Mouse (Mus musculus): ENCODE results near the gene Arf1. TPM values are rescaled to one million over a fixed set of nuclear protein-coding genes. Genes with fewer than 3 reads are reported as not detected.
"Not testable (repeated sequence)": the region's sequence is repeated elsewhere in the genome, so short reads cannot be mapped to it uniquely, and the experiment has no call there.

Arf1 gene
- total RNA-seq, 2 experiments from 2014 or later, result 451 to 469 TPM

- no peak for DNase-seq (ENCODE audit: low spot score in 2 of 2)
These were observed 407 bp downstream of the Arf1 start for GRCm38 (mm10) chr11:59227604-59228121.

GRCm38 (mm10) chr11:59226787-59227603 lies 1.1 kb downstream of the Arf1 start:
- DNase-seq (ENCODE audit: low spot score in 2 of 2), result no peak

DNA sequence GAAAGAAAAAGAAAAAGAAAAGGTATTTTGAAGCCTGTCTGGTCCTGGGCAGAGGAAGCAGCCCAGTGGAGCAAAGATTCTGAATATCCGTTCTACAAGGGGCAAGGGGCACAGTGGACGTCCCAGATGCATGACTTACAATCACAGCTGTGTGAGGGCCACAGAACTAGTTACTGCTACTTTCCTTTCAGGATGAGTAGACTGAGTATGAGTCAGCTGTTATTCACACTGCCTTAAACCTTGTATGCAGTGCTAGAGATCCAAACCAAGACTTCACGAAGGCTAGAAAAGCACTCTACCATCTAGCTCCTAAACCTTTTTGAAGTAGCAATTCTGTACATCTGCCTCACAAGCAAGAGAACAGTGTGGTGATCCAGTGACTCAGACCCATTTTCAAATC lies 1.8 kb downstream of the Arf1 start:
- DNase-seq (ENCODE audit: low spot score in 2 of 2), result no peak

DNA sequence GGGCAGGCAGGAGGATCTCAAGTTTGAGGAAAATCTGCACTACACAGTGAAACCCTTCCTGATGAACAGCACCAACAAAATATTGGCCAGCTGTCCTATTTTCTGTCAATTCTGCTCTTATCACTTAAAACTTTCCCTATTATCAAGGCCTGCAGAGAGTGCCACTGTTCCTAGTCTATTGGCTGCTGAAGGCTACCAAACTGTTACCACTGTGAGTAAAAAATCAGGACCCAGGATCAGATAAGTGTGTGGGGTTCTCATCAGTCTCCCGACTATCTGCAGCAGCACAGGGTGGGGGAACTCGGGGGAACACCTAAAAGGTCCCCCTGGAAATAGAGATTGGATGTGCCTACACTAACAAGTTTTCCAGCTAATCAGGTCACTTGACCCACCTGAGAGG lies 2.9 kb downstream of the Arf1 start:
- no peak for DNase-seq (ENCODE audit: low spot score in 2 of 2)

DNA sequence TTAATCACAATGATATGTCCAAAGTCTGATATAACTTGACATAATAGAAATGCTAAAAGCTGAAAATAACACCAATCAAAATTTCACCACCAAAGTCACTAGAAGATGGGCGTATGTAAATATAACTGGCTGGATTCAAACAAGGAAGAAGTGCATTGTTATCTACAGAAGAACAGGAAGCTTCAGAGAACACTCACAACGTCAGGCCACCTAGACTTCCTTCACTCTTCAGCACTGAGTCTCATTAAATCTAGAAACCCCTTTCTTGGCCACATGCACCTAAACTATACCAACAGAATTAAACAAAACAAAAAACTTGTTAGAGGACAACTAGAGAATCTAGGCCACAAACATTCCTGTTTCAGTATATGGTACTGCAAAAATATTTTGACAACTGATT lies 3.6 kb downstream of the Arf1 start:
- DNase-seq (ENCODE audit: low spot score in 2 of 2), result no peak

DNA sequence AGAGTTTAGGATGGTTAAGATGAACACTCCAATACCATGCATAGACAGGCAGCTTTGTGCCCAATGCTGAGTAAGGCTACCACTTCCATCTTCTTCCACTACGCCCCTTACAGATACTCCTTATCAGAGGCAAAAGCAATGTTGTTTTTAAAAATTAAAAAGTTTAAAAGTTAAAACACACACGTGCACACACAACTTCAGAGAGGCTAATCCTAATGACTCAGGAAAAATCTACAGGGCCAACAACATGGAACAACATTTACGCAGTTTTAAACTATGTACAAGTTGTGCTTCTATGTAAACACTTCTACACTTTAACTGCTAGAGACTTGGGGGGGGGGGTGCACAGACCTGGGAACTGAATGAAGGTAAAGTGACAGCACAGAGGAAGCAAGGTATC lies 4.0 kb downstream of the Arf1 start:
- no peak for DNase-seq (ENCODE audit: low spot score in 2 of 2)

- no peak for DNase-seq (ENCODE audit: low spot score in 2 of 2)
These were observed 5.8 kb downstream of the Arf1 start for GRCm38 (mm10) chr11:59222306-59222705.

GRCm38 (mm10) chr11:59221604-59222003 lies 6.5 kb downstream of the Arf1 start:
- DNase-seq (ENCODE audit: low spot score in 2 of 2), result no peak

DNA sequence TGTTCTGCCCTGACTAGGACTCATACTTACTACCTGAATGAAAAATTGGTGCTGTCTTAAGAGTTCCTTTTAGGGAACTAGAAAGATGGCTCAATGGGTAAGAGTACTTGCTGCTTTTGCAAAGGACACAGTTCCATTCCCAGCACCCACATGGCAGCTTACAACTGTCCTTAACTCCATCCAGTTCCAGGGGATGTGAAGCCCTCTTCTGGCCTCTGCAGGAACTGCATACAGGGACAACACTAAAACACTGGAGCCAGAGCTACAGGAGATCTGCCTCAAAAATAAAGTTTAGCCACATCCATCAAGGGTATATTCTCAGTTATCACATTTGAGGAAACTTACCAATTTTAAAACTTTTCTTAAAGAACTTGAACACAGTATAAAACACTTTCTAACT lies 9.0 kb downstream of the Arf1 start:
- no peak for DNase-seq (ENCODE audit: low spot score in 2 of 2)

DNA sequence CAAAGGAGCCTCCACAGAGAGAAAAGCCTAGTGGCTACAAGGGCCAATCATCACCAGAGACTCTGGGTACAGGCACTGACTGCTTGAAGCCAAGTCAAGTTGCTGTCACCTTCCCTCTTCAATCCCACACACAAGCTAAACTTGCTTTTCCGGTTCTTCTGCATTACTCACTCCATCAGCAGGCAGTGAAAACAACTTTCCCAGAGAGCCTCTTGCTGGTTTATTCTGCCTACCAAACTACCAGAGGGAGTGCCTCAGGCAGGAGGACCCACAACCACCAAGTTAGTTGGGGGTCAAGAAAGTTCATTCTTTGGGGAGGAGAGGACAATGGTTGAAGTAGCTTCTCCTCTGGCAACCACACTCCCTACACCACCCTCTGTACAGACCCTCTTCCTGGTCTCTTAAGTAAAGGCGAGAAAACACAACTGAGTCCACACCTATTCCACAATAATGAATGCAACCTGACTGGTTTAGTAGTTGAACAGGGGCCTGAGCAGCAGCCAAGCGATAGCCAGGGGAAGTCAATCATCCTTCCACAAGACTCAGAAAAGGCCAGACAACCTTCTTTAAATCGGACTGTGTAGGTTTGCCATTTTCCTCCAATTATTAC lies 9.6 kb downstream of the Arf1 start:
- DNase-seq (ENCODE audit: low spot score in 2 of 2), result no peak

DNA sequence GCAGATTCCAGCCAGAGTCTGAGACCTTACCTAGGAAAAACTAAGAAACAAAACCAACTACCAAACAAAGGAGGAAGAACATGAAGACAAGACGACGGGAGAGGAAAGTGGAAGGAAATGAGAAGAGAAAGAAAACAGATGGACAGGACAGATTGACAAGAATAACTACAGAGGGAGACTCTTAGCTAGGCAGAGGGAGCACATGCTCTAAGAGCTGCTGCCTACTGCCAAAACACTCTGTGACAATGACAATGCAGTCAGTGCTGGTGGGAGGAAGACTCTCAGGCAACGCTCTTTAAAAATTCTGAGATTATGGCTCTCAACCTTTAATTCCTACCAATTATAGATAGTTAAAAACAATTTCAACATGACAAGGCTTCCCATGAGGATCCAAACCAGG lies 11.1 kb downstream of the Arf1 start:
- DNase-seq (ENCODE audit: low spot score in 2 of 2), result no peak

- DNase-seq (ENCODE audit: low spot score in 2 of 2), result no peak
These were observed 15.1 kb downstream of the Arf1 start for GRCm38 (mm10) chr11:59212892-59213494.

DNA sequence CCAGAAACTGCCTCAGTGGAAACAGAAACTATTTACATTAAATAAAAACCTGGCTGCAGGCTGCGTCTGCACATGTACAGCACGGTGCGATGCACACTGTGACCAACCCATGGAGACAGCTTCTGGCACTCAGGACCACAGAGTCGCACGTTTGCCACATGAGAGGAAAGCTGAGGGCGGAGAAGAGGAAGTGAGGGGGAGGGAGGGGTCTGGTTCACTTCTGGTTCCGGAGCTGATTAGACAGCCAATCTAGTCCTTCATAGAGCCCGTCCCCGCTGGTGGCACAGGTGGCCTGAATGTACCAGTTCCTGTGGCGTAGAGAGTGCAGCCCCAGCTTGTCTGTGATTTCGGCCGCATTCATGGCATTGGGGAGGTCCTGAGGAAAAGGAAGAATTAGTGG lies 15.8 kb downstream of the Arf1 start:
- DNase-seq (ENCODE audit: low spot score in 2 of 2), result not testable (repeated sequence)

- DNase-seq (ENCODE audit: low spot score in 2 of 2), result not testable (repeated sequence)
These were observed 16.5 kb downstream of the Arf1 start for GRCm38 (mm10) chr11:59211561-59211960.

GRCm38 (mm10) chr11:59210020-59210419 lies 18.1 kb downstream of the Arf1 start:
- DNase-seq (ENCODE audit: low spot score in 2 of 2), result no peak

DNA sequence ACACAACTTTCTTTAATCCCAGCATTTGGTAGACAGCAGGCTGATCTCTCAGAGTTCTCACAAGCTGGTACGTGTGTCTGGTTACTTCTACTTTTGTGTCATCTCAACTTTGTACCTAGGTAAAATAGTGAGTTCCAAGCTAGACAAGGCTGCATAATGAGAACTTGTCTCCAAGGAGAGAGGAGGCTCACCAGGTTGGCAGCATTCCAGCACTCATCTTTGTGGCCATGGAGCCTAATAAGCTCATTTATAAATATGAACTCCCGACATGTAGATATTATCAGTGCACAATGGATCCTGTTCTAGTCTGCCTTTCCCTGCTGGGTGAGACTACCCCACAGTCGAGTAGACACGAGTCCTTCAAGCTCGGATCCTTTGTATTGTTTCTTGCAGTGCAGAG lies 18.5 kb downstream of the Arf1 start:
- no peak for DNase-seq (ENCODE audit: low spot score in 2 of 2)

DNA sequence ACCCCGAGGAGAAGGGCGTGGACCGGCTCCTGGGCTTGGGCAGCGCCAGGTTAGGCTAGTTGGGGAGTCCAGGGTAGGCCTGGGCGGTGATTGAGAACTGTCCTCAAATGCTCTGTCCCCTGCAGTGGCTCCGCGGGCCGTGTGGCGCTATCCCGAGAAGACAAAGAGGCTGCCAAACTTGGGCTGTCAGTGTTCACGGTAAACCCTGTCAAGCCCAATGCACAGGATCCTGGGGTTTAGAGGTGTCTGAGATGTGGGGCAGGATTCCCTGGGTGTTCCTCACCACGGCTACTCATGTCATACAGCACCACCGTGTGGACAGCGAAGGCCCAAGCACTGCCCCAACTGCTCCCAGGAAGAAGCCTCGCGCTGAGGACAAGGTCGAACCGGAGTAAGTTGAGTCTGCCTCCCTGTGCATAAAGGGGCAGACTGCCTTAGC lies 19.0 kb downstream of the Arf1 start:
- DNase-seq (ENCODE audit: low spot score in 2 of 2), result peak; percentile 58 to 64

GRCm38 (mm10) chr11:59208153-59208831 lies 19.8 kb downstream of the Arf1 start, which contains the start of gene 2310033P09Rik:
TSS of gene 2310033P09Rik (plus strand) at chr11:59208321.
- DNase-seq (ENCODE audit: low spot score in 2 of 2), result peak; percentile 92 to 95

DNA sequence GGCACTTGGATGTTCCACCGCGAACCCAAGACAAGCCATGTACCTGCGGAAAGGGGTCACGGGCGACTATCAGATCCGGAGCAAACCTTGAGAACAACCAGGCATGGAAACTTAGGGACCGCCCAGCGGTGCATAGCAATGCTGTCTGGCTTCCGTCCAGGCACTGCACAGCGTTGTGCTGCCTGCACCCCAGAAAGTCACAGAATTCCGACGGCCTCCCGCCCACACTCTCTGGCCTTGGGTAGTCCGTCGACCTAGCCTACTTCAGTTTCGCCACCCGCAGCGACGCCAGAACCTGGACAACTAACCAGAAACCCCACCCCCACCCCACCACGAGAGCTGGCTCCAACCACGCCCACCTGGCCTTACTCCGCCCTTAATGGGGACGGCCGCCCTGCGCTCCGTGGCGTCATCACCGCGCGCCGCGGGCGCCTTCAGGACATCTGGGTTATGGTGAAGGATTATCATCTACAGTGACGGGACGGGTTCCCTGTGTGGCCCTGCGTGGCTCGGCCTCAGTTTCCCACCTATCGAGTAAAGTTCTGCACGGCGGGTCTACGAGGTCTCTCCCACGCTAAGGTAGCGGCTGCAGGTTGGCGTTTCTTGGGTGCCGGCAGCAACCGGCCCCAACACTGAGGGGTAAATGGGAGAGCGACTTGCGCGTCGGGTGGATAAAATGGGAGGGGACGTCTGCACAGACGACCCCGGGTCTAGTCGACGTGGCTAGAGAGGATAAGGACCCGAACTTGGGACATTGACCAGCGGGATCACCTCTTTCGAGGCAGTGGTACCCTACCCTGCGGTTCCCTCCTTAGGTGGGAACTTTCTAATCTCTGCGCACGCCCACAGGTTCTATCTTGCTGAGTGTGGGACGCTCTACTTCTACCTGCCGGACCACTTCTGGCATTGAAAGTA lies 25.7 kb downstream of the Arf1 start, which contains the start of gene Mrpl55:
Mrpl55 (plus strand) TSS at position 406 of the 915 bp plus-strand sequence.
- peak; percentile 92 to 97 for DNase-seq (ENCODE audit: low spot score in 2 of 2)
